Mouse (Mus musculus): ENCODE data around the gene Clint1. TPM values are rescaled to one million over a fixed set of nuclear protein-coding genes. Genes with fewer than 3 reads are reported as not detected.

Gene Clint1
- total RNA-seq, 1 experiment from 2014 or later, result 119 TPM

DNA sequence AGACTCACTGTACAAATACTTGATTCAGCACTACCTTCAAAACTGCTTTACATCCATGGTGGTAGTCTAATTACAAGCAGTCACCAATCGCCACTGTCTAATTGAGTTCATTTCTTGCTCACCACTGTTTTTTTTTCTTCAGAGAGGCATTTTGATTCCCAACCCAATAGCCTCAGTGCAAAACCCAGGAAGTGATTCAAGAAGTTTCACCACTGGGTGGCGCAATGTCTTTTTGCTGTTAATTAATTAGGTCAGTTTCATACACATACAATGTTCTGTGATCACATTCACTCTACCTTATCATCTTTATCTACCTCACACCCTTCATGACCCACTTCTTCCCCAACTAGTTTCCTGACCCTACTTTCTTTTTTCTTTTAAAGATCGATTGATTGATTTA is 107.7 kb downstream of the Clint1 start:
- ATAC-seq (ENCODE audit: extremely low read depth, insufficient number of reproducible peaks, low FRiP score, poor library complexity, severe bottlenecking), result no peak

DNA sequence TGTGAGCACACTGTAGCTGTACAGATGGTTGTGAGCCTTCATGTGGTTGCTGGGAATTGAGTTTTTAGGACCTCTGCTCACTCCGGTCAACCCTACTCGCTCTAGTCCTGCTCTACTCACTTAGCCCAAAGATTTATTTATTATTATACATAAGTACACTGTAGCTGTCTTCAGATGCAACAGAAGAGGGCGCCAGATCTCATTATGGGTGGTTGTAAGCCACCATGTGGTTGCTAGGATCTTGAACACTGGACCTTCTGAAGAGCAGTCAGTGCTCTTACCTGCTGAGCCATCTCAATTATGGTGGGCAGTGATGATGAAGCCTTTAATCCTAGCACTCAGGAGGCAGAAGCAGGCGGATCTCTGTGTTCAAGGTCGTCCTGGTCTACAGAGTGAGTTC is 108.2 kb downstream of the Clint1 start:
- no peak for ATAC-seq (ENCODE audit: extremely low read depth, insufficient number of reproducible peaks, low FRiP score, poor library complexity, severe bottlenecking)

Other genes with a start within 250 kb of the Clint1 start
- 2.5 and 2.9 TPM in 2 replicates for gene Lsm11, start 92.9 kb downstream of the Clint1 start, total RNA-seq (2017)
- 4.2 and 5.9 TPM in 2 replicates for gene Thg1l, start 103.4 kb downstream of the Clint1 start, total RNA-seq (2017)
- gene Sox30, start 128.3 kb downstream of the Clint1 start, total RNA-seq (2017), result not detected in 2 replicates
- gene Gm12166, start 200.3 kb downstream of the Clint1 start, total RNA-seq (2017), result 10.7 and 11.8 TPM in 2 replicates
- 114 and 122 TPM in 2 replicates for gene Adam19, start 203.9 kb downstream of the Clint1 start, total RNA-seq (2017)